Mouse (Mus musculus): ENCODE data around the gene Ucma.
A peak's percentile ranks its signal among the peaks of the same experiment; 100 is the strongest.

Gene Ucma

GRCm38 (mm10) chr2:5007107-5007506 lies 31.2 kb downstream of the Ucma start:
- no peak for DNase-seq (ENCODE audit: low spot score)

DNA sequence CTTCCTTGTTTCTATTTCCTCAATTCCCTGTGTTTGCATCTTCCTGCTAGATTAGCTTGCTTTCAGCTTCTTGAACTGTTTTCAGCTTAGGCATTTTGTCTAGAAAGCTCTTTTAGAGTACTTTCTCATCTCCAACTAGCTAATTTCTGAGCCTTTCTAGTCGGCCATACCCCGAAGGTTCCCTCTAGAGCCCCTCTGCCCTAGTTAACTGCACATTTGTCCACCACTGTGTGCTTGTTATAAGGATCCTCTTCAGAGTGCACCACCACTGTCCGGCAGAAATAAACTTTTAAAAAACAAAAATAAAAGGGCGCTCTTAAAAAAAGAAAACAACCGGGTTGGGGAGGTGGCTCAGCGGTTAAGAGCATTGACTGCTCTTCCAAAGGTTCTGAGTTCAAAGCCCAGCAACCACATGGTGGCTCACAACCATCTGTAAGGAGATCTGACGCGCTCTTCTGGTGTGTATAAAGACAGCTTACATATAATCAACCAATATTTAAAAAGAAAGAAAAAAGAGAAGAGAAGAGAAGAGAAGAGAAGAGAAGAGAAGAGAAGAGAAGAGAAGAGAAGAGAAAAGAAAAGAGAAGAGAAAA lies 36.1 kb downstream of the Ucma start:
- no peak for DNase-seq (ENCODE audit: low spot score)

DNA sequence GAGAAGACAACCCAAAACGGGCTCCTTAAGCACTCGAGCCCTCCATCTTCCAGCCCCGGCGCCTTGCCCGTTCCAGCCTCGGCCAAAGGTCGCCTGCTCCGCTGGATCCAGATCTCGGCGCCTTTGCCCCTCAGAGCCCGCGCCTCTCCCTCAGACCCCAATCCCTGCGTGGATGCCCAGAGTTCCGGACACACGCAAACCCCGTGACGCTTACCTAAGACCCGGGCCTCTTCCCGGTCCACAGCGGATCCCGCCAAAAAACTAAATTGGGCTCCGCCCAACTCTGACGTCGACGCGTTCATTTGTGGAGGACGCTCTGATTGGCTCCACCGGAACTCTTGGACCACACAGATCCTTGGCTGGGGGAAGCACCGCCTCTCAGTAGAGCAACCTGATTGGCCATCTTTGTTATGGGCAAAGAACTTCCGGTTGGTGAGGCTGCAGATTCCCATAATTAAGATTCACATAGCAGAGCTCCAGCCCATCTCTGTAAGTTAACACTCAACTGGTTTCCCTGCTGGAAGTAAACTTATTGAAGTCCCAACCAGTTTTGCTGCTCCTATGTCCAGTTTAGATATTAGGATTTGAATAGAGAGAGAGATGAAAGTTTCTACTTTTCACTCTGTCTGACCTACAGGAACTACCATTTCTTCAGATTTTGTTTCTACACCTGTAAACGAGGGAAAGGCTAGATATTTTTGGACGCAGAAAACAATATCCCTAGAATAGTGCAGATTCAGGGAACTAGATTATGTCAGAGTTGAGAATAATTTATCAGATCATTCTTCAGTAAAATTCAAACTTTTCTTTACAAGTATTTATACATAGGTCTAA lies 36.8 kb downstream of the Ucma start, which contains the start of gene Mcm10:
Gene Mcm10 (minus strand): TSS at position 301 of the 834 bp plus-strand sequence.
- peak; percentile 96 for DNase-seq (ENCODE audit: low spot score)

DNA sequence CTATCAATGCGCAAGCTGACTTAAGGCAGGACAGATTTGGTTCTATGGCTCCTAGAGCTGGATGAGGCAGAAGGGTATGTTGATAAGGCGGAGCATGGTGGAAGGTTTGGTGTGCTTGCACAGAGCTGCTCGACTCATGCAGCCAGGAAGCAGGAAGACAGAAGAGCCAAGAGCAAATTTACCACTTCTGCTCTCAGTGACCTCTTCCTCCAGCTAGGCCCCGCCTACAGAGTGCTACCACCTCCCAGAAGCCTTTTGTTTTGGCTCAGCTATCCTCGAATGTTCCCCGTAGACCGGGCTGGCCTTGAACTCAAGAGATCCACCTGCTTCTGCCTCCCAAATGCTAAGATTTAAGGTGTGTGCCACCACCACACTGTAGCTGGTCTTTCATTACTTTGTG lies 38.7 kb downstream of the Ucma start:
- DNase-seq (ENCODE audit: low spot score), result no peak

DNA sequence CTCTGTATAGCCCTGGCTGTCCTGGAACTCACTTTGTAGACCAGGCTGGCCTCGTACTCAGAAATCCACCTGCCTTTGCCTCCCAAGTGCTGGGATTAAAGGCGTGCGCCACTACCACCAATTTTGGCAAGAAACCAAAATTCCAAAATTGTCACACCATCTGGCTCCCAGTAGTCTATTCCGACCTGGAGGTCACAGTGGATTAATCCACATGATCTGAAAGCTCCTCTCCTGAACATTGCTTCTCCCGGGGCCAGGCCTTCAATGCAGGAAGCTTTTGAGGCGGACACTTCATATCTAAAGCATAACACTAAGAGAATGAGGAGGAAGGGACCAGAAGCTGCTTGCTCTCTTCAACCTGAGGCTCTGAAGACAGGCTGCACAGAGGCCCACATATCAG lies 39.6 kb downstream of the Ucma start:
- no peak for DNase-seq (ENCODE audit: low spot score)

GRCm38 (mm10) chr2:5016922-5017321 lies 41.0 kb downstream of the Ucma start:
- DNase-seq (ENCODE audit: low spot score), result no peak

- no peak for DNase-seq (ENCODE audit: low spot score)
Observed at GRCm38 (mm10) chr2:5019708-5020107, 43.8 kb downstream of the Ucma start.

- DNase-seq (ENCODE audit: low spot score), result no peak
Observed at GRCm38 (mm10) chr2:5023275-5023674, 47.4 kb downstream of the Ucma start.

DNA sequence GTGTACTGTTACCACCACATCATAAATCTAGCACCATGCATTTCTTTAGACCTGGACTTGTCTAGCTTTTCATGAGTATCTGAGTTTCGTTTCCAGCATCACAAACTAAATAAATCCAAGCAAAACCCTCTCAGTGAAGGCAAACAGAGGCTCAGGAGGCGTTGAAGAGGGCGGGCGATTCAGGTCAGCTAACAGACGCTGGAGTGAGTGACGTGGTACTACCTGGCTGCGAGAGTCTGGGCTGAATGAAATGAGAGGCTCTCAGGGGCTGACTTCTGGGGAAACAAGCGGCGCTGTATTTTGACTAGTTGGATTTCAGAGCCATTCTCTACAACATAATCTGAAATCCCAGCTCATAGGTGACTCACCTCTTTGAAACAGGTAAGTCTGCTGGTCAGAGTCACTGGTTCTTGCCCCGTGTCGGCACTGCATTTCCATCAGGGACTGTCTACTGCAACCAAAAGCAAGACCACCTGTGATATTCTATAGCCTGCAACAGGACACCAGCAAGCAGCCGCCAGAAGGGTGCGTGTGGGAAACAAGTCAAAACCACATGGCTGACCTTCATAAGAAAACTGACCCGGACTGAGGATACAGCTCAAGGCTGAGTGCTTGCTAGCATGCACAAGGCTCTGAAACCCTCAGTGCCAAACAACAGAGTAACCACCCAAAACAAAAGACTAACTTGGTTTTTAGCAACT lies 47.9 kb downstream of the Ucma start:
- no peak for DNase-seq (ENCODE audit: low spot score)

GRCm38 (mm10) chr2:5025162-5025733 lies 49.3 kb downstream of the Ucma start:
- no peak for DNase-seq (ENCODE audit: low spot score)

GRCm38 (mm10) chr2:5027057-5027456 lies 51.1 kb downstream of the Ucma start:
- DNase-seq (ENCODE audit: low spot score), result no peak

GRCm38 (mm10) chr2:5028047-5028446 lies 52.1 kb downstream of the Ucma start:
- DNase-seq (ENCODE audit: low spot score), result no peak

GRCm38 (mm10) chr2:5029808-5030207 lies 53.9 kb downstream of the Ucma start:
- no peak for DNase-seq (ENCODE audit: low spot score)

DNA sequence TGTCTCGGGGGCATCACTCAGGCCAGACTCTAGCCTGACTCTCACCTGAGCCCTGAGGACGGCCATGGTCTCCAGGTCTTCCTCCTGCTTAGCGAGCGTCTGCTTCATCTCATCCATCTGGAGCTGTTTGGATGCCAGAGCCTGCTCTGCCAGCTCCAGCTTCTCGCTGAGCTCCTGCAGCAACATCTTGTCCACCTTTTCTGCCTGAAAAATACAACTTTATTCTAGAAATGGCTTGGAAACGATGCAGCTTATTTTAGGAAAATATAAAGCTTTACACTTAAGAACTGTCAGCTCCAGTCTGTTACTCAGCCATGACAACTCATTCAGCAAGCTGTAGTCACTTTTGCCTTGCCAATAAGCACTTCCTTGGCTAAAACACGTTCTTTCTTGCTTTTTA lies 55.3 kb downstream of the Ucma start:
- DNase-seq (ENCODE audit: low spot score), result no peak

- no peak for DNase-seq (ENCODE audit: low spot score)
Observed at GRCm38 (mm10) chr2:5032665-5033064, 56.7 kb downstream of the Ucma start.

- no peak for DNase-seq (ENCODE audit: low spot score)
Observed at GRCm38 (mm10) chr2:5033546-5034420, 57.9 kb downstream of the Ucma start.

DNA sequence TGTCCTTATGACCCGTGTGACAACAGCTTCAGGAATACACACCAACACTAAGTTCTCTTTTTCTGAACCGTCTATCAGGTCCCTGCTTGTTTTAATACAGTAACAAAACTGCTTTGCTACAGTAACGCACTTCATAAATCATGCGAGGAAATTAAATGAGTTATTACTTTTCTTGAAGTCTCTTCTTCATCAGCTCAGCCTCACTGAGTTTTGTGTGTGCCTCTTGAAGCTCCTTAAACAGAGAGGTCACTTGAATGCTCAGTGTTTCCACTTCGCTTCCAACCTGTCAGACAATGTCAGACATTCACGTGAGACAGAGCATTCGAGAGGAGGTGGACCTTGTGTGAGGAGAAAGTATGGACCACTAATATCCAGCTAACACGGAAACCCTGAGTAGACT lies 58.9 kb downstream of the Ucma start:
- no peak for DNase-seq (ENCODE audit: low spot score)

DNA sequence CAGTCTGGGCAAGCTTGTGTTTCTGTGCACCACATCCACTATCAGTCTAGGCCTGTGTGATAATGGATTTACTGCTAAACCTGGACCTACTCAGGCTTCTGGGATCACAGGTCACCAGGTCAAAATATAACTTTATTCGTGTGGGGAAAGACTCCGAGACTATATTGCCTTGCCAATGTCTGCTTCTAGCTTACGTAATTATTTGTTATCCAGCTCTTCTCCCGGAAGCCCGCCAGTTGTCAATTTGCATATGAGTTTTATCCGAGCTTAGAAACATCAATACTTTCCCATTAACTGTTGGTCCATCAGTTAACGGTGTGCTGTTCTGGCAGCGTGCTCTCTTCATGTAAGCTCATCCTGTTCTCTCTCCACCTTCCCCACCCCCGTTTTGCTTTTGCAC lies 59.3 kb downstream of the Ucma start:
- no peak for DNase-seq (ENCODE audit: low spot score)

Data from testis, postnatal 10 days (tissue).